ENCODE assay signal across 15 mouse cellular contexts in genomic region chr12:79609399-79610010, GRCm38 (mm10).
DNase-seq lines count a peak whose midpoint lies in the region; ATAC-seq and TF ChIP-seq lines count a peak whose summit lies in the region.
"Had no signal": no experiment of that assay in that cellular context is flagged by ENCODE, and none has a peak within 500 bp of the region (broad histone marks: within the 10 kb centered on the region; RNA-seq: fewer than 3 reads in every experiment).

No protein-coding gene starts in this region.

- no peak overlapping the region for H3K4me2 ChIP-seq in forebrain, embryonic 16.5 days (ENCODE audit: low read length)
- H3K4me2 ChIP-seq in liver, embryonic 12.5 days = no peak overlapping the region
- no peak overlapping the region for H3K4me2 ChIP-seq in liver, postnatal 0 days (ENCODE audit: low read depth, low read length)
- H3K4me2 ChIP-seq in embryonic facial prominence, embryonic 14.5 days (ENCODE audit: low read depth, low read length) = no peak overlapping the region
- no peak overlapping the region for H3K4me2 ChIP-seq in midbrain, embryonic 14.5 days (ENCODE audit: low read length)
- H3K4me2 ChIP-seq: heart, embryonic 15.5 days had no signal

- no peaks in the 10 kb centered on the region for H3K9me3 ChIP-seq in forebrain, embryonic 10.5 days
- H3K9me3 ChIP-seq in forebrain, embryonic 16.5 days (ENCODE audit: control insufficient read depth, low read length) = no peaks in the 10 kb centered on the region
- H3K9me3 ChIP-seq in liver, embryonic 12.5 days (replicated peaks) = no peaks in the 10 kb centered on the region
- H3K9me3 ChIP-seq in liver, postnatal 0 days (ENCODE audit: low read length) = no peaks in the 10 kb centered on the region
- H3K9me3 ChIP-seq in embryonic facial prominence, embryonic 14.5 days (ENCODE audit: control insufficient read depth, low read length) = no peaks in the 10 kb centered on the region
- no peaks in the 10 kb centered on the region for H3K9me3 ChIP-seq in midbrain, embryonic 14.5 days (ENCODE audit: control insufficient read depth, low read length)
- H3K9me3 ChIP-seq: heart, embryonic 15.5 days had no signal

- DNase-seq in forebrain, embryonic 10.5 days (ENCODE audit: extremely low spot score, low spot score) = peak; percentile 64
- no peak for DNase-seq in liver, postnatal 0 days
- DNase-seq in embryonic facial prominence, embryonic 14.5 days (ENCODE audit: low spot score) = peak; percentile 75
- DNase-seq in midbrain, embryonic 14.5 days = peak; percentile 42
- no peak for DNase-seq in adrenal gland, postnatal 14 days
- DNase-seq in urinary bladder, postnatal 10 days (ENCODE audit: low spot score) = no peak
- DNase-seq: cerebellum, adult 18-20 months; gastrocnemius, postnatal 25 days; kidney, postnatal 14 days; lung, postnatal 36 days had no signal

- no peak for TF ChIP-seq CTCF in liver, postnatal 0 days (IDR thresholded peaks at IDR 0.05; ENCODE audit: low read depth)

- TF ChIP-seq EP300 in liver, postnatal 0 days (IDR thresholded peaks at IDR 0.05; ENCODE audit: low read depth) = no peak

- WGBS in forebrain, embryonic 10.5 days = 44% methylated on average over 8 of the region's 8 CpGs
- 39% methylated on average over 8 of the region's 8 CpGs for WGBS in forebrain, embryonic 16.5 days
- 86% methylated on average over 8 of the region's 8 CpGs for WGBS in liver, embryonic 12.5 days (ENCODE audit: insufficient replicate concordance)
- WGBS in liver, postnatal 0 days (ENCODE audit: insufficient replicate concordance) = 88% methylated on average over 8 of the region's 8 CpGs
- WGBS in embryonic facial prominence, embryonic 14.5 days = 86% methylated on average over 8 of the region's 8 CpGs
- WGBS in midbrain, embryonic 14.5 days = 17% methylated on average over 8 of the region's 8 CpGs

- no peaks in the 10 kb centered on the region for H3K36me3 ChIP-seq in forebrain, embryonic 10.5 days (replicated peaks)
- no peaks in the 10 kb centered on the region for H3K36me3 ChIP-seq in forebrain, embryonic 16.5 days (ENCODE audit: control insufficient read depth, insufficient read depth)
- H3K36me3 ChIP-seq in liver, embryonic 12.5 days = no peaks in the 10 kb centered on the region
- no peaks in the 10 kb centered on the region for H3K36me3 ChIP-seq in liver, postnatal 0 days (replicated peaks; ENCODE audit: insufficient read depth, low read length)
- no peaks in the 10 kb centered on the region for H3K36me3 ChIP-seq in embryonic facial prominence, embryonic 14.5 days (ENCODE audit: control insufficient read depth, insufficient read depth, low read length)
- H3K36me3 ChIP-seq in midbrain, embryonic 14.5 days (ENCODE audit: control insufficient read depth, insufficient read depth, low read length) = no peaks in the 10 kb centered on the region
- H3K36me3 ChIP-seq: heart, embryonic 15.5 days had no signal

- ATAC-seq in forebrain, embryonic 16.5 days = no peak
- no peak for ATAC-seq in liver, embryonic 12.5 days
- ATAC-seq in liver, postnatal 0 days = no peak
- no peak for ATAC-seq in embryonic facial prominence, embryonic 14.5 days (ENCODE audit: low read depth)
- no peak for ATAC-seq in midbrain, embryonic 14.5 days (ENCODE audit: low FRiP score, low TSS enrichment)
- ATAC-seq: inflammation-experienced regulatory T-cells, adult 6 months had no signal

- no peak overlapping the region for H3K9ac ChIP-seq in forebrain, embryonic 16.5 days (replicated peaks; ENCODE audit: low read depth, low read length)
- no peak overlapping the region for H3K9ac ChIP-seq in liver, embryonic 12.5 days
- no peak overlapping the region for H3K9ac ChIP-seq in liver, postnatal 0 days (replicated peaks)
- H3K9ac ChIP-seq in embryonic facial prominence, embryonic 14.5 days (ENCODE audit: low read depth, low read length) = no peak overlapping the region
- no peak overlapping the region for H3K9ac ChIP-seq in midbrain, embryonic 14.5 days (replicated peaks; ENCODE audit: low read length)
- H3K9ac ChIP-seq: heart, embryonic 15.5 days had no signal

- H3K27ac ChIP-seq in forebrain, embryonic 10.5 days = peak overlapping the region; percentile 84
- H3K27ac ChIP-seq in forebrain, embryonic 16.5 days (ENCODE audit: low read length) = no peak overlapping the region
- peak overlapping the region; percentile 92 for H3K27ac ChIP-seq in liver, embryonic 12.5 days
- H3K27ac ChIP-seq in liver, postnatal 0 days (ENCODE audit: low read depth) = no peak overlapping the region
- peak overlapping the region; percentile 35; the same call in 1 of the 2 replicates for H3K27ac ChIP-seq in embryonic facial prominence, embryonic 14.5 days (replicated peaks; ENCODE audit: low read depth, low read length)
- H3K27ac ChIP-seq in midbrain, embryonic 14.5 days (replicated peaks; ENCODE audit: low read depth, low read length) = no peak overlapping the region
- H3K27ac ChIP-seq: heart, embryonic 15.5 days had no signal

- H3K4me1 ChIP-seq in forebrain, embryonic 10.5 days = peaks cover 64% of the 10 kb centered on the region
- peaks cover 27% of the 10 kb centered on the region for H3K4me1 ChIP-seq in forebrain, embryonic 16.5 days (replicated peaks; ENCODE audit: control insufficient read depth, insufficient read depth, low read length)
- peaks cover 83% of the 10 kb centered on the region for H3K4me1 ChIP-seq in liver, embryonic 12.5 days
- H3K4me1 ChIP-seq in liver, postnatal 0 days (ENCODE audit: insufficient read depth) = peaks cover 41% of the 10 kb centered on the region
- peaks cover 32% of the 10 kb centered on the region for H3K4me1 ChIP-seq in embryonic facial prominence, embryonic 14.5 days (ENCODE audit: control insufficient read depth, insufficient read depth, low read length)
- peaks cover 9% of the 10 kb centered on the region; the same call in 1 of the 2 replicates for H3K4me1 ChIP-seq in midbrain, embryonic 14.5 days (ENCODE audit: control insufficient read depth, insufficient read depth, low read length)

- peaks cover 46% of the 10 kb centered on the region for H3K27me3 ChIP-seq in forebrain, embryonic 10.5 days (ENCODE audit: poor library complexity, severe bottlenecking)
- H3K27me3 ChIP-seq in forebrain, embryonic 16.5 days (replicated peaks; ENCODE audit: control insufficient read depth, insufficient read depth, low read length) = no peaks in the 10 kb centered on the region
- no peaks in the 10 kb centered on the region for H3K27me3 ChIP-seq in liver, embryonic 12.5 days (replicated peaks)
- no peaks in the 10 kb centered on the region for H3K27me3 ChIP-seq in liver, postnatal 0 days (ENCODE audit: insufficient read depth, low read length)
- H3K27me3 ChIP-seq in embryonic facial prominence, embryonic 14.5 days (replicated peaks; ENCODE audit: control insufficient read depth, insufficient read depth, low read length) = no peaks in the 10 kb centered on the region
- H3K27me3 ChIP-seq in midbrain, embryonic 14.5 days (ENCODE audit: control insufficient read depth, insufficient read depth, low read length) = no peaks in the 10 kb centered on the region
- H3K27me3 ChIP-seq: heart, embryonic 15.5 days had no signal

- no peak overlapping the region for H3K4me3 ChIP-seq in forebrain, embryonic 10.5 days
- no peak overlapping the region for H3K4me3 ChIP-seq in forebrain, embryonic 16.5 days (replicated peaks; ENCODE audit: low read length)
- no peak overlapping the region for H3K4me3 ChIP-seq in liver, embryonic 12.5 days
- H3K4me3 ChIP-seq in liver, postnatal 0 days (ENCODE audit: low read depth, low read length) = no peak overlapping the region
- no peak overlapping the region for H3K4me3 ChIP-seq in embryonic facial prominence, embryonic 14.5 days (ENCODE audit: low read depth, low read length)
- no peak overlapping the region for H3K4me3 ChIP-seq in midbrain, embryonic 14.5 days (replicated peaks; ENCODE audit: low read depth, low read length)
- H3K4me3 ChIP-seq: heart, embryonic 15.5 days; myocyte had no signal

Comparison
In these comparisons a context has a peak if more than half of its experiments do, and no peak if none do; other contexts are left out.
1. H3K27ac ChIP-seq: peak in forebrain, embryonic 10.5 days (single experiment), liver, embryonic 12.5 days (single experiment) and embryonic facial prominence, embryonic 14.5 days (single experiment); none in forebrain, embryonic 16.5 days (single experiment), liver, postnatal 0 days (single experiment) and midbrain, embryonic 14.5 days (single experiment).
2. DNase-seq: peak in forebrain, embryonic 10.5 days (single experiment), embryonic facial prominence, embryonic 14.5 days (single experiment) and midbrain, embryonic 14.5 days (single experiment); none in liver, postnatal 0 days (single experiment), adrenal gland, postnatal 14 days (single experiment) and urinary bladder, postnatal 10 days (single experiment).